Mouse (Mus musculus): Measurements from ENCODE around the gene Sh3bp2. TPM values are rescaled to one million over a fixed set of nuclear protein-coding genes. Genes with fewer than 3 reads are reported as not detected.
A peak's percentile ranks its signal among the peaks of the same experiment; 100 is the strongest.
"Not testable (repeated sequence)": the region's sequence is repeated elsewhere in the genome, so short reads cannot be mapped to it uniquely, and the experiment has no call there.

Gene Sh3bp2
- total RNA-seq, 2 experiments from 2014 or later: 3.7 to 7.5 TPM

DNA sequence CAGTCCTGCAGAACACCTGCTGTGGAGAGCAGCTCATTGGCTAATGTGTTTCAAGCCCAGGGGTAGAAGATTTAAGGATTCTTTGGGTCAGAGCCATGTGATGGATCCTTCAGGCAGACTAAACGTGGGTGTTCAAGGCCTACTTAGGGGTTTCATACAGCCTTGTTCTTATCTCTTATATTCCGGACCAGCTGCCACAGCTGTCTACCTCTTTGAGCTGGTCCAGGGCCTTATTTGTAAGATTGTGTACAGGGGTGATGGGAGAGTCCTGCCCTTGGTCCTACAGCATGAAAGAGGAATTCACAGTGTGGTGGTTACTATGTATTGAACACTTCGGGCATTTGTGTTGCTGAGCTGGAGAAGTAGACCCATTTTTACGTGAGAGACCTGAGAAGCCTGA is 38.7 kb downstream of the Sh3bp2 start:
- no peak for DNase-seq (ENCODE audit: extremely low spot score in 1 of 2, low spot score in 1 of 2)

DNA sequence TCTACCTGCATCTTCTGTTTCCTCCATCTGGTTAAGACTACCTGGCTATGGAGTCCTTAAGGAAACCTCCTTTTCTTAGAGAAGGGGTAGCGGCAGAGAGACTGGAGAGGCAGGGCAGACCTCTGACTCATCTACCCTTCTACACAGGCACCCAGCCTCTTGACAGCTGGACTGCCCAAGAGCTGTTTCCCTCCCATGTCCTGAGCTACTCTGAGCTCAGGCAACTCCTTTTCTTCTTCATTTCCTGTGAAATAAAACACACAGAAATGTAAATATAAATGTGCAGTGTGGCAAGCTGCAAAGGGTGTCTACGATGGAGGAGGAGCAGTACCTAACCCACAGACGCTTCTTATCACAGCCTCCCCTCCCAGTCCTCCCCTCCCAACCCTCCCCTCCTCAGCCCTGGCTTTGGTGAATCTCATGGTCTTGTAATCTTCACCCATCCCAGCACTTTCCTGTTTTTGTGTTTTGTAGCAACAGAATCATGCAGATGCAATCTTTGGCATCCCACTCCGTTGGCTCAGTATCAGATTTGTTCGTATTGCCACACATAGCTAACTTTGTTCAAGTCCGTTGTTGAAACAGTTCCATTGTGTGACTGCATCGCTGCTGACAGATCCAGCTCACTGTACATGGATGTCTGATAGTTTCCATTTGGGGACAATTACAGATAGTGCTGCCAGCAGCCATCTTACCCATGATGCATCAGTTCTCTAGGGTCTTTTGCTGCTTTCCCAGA is 40.1 kb downstream of the Sh3bp2 start:
- DNase-seq (ENCODE audit: extremely low spot score in 1 of 2, low spot score in 1 of 2): peak in 1 of 2 experiments; percentile 22

DNA sequence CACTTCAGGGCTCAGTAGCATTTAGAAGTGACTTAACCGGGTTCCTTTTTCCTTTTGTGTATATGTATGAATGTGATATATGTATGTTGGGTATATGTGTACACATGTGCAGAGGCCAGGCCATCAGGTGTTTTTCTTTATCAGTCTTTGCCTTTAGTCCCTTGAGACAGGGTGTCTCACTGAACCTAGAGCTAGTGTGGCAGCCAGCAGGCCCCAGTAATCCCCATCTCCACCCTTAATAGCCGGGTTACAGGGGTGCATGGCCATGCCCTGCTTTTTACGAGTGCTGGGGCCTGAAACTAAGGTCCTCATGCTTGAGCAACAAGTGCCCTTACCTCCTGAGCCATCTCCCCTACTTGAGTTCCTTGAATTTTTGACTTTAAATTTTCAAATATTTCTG is 45.9 kb downstream of the Sh3bp2 start:
- DNase-seq (ENCODE audit: extremely low spot score in 1 of 2, low spot score in 1 of 2): no peak

DNA sequence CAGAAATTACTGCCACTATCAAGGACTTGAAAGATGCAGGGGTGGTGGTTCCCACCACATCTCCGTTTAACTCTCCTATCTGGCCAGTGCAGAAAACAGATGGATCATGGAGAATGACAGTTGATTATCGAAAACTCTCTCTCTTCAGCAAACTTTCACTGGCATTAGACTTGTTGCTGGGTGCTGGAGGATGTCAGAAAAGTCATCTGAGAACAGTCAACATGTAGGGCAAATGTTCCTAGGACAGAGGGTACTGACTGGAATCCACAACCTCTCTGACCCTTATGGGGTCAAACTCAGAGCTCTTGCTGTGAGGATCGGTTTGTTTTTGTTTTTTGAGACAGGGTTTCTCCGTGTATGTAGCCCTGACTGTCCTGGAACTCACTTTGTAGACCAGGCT is 46.9 kb downstream of the Sh3bp2 start:
- not testable (repeated sequence) for DNase-seq (ENCODE audit: extremely low spot score in 1 of 2, low spot score in 1 of 2)

DNA sequence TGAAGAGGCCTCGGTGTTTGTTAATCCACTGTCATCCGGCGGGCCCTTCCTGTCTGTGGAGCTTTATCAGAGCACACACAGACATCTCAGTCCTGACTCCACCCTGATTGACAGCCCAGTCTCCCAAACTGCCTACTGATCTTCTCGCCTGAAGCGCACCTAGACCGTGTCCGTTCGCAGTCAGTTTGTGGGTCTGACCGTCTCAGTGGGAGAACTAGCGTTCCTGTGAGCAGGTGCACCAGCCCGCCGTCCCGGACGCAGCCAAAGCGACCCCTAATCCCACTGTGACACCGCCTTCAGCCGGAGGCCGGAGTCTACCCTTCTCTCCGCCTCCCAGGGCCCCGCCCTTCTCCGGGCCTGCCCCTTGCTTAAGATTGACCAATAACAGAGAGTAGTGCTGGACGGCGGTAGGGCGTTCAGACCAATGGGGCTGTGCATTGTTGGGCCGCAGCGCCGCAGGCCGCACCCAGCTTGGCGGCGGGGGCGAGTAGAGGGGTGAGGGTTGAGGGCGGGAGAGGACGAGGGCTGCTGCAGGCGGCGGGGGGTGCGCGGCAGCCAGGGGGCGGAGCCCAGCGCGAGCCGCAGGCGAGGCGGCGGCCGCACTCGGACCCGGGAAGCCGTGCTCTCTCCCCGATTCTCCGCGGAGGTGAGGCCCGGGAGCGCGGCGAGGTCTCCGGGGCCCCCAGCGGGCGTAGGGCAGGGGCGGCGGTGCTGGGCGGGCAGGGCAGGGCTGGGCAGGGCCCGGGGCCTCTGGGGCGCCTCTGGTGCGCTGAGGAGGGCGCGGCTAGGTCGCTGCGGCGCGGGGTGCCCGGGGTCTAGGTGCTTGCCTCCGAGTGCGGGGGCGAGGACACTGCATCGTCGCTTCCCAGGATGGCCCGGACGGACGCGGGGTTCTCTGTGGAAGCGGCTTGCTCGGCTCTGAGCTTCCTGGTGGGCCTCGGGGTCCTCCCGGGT is 47.9 kb downstream of the Sh3bp2 start, which contains the start of gene Add1:
Add1 (plus strand) TSS at position 397 of the 954 bp plus-strand sequence.
- DNase-seq (ENCODE audit: extremely low spot score in 1 of 2, low spot score in 1 of 2): peak; percentile 86 to 94

DNA sequence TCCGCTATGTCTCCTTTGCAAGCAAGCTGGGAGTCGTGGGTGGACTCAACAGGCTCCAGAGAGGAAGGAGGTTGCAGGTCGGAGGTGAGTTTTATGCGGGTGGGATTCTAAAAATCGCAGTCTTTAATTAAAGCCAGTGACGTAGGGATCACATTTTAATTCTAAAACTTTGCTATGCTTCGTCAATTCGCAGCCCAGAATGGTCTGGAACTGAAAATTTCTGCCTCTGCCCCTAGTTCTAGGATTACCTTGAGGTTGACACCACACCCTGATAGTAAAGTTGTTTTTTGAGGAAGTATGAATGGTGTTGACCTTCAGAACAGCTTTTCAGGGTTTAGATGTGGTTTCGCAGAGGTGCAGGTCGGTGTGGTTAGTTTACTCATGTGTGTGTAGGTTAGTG is 49.1 kb downstream of the Sh3bp2 start:
- no peak for DNase-seq (ENCODE audit: extremely low spot score in 1 of 2, low spot score in 1 of 2)

DNA sequence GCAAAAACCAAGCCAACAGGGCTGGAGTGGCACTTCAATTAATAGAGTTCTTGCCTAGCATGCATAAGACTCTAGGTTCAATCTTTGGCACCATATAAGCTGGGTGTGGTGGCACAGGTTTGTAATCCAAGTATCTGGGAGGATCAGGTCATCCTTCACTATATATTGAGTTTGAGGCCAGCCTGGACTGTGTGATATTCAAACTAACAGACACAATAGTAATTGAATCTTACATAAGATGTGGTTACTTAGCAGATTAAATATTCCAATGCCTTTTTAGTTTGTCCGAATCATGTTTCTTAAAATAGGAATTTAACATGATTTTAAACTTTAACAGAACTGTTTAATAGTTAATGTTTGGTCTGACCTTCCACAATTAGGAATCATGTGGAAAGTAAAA is 50.6 kb downstream of the Sh3bp2 start:
- DNase-seq (ENCODE audit: extremely low spot score in 1 of 2, low spot score in 1 of 2): no peak

DNA sequence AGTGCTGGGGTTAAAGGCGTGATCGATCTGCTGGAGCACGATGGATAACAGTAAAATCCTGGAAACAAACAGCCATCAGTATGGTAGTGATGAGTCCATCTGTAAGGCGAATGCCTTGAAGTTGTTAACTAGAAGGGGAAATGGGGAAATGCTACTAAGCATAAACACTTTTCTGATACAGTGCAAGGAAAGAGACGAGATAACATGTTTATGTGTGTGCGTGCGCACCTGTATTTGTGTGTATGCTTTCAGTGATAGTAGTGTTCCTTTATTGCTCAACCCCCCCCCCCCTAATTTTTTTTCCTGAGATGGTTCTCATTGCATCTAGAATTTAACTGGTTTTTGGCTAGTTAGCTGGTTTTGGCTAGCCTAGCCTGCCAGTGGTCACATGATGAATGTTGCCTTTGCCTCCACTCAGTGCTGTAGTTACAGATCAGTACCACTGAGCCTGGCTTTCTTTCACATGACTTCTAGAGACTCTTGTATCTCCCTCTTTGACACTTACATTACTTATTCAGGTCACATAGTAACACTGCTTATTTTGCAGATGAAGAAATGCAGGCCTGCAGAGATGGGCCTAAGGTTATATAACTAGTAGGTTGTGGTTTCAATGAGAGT is 52.5 kb downstream of the Sh3bp2 start:
- no peak for DNase-seq (ENCODE audit: extremely low spot score in 1 of 2, low spot score in 1 of 2)

DNA sequence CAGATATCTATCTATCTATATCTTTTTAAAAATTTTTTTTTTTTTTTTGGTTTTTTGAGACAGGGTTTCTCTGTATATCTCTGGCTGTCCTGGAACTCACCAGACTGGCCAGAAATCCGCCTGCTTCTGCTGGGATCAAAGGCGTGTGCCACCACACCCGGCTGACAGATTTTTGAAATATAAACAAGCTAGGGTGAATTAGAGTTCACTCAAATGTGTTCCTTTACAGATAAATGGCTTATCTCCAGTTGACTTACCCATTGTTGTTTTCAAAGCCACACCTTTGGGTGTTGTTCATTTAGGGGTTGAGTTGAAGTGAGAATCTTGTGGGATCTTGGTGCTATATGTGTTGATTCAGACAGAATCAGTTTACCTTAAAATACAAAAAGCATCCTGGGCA is 53.7 kb downstream of the Sh3bp2 start:
- no peak for DNase-seq (ENCODE audit: extremely low spot score in 1 of 2, low spot score in 1 of 2)

DNA sequence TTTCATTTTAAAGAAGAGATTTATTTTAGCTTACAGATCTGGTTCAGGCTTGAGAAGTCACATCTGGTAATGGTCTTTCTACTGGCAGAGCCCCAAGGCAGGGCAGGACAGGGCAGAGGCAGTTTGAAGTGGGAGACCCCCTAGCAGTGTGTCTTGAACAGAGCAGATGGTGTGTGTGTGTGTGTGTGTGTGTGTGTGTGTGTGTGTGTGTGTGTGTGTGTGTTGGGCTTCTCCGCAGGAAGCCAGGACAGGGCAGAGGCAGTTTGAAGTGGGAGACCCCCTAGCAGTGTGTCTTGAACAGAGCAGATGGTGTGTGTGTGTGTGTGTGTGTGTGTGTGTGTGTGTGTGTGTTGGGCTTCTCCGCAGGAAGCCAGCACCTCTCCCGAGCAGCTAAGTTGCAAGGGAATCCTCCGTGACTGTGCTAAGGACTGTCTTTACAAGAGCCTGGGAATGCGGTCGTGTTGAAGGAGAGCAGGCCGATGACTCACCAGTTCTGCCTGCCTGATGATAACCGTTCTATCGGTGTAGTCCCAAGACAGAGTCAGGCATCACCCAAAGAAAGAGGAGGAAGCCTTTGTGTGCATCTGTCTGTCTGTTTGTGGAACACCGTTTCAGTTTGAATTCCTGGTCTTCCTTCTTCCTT is 56.2 kb downstream of the Sh3bp2 start:
- not testable (repeated sequence) for DNase-seq (ENCODE audit: extremely low spot score in 1 of 2, low spot score in 1 of 2)

DNA sequence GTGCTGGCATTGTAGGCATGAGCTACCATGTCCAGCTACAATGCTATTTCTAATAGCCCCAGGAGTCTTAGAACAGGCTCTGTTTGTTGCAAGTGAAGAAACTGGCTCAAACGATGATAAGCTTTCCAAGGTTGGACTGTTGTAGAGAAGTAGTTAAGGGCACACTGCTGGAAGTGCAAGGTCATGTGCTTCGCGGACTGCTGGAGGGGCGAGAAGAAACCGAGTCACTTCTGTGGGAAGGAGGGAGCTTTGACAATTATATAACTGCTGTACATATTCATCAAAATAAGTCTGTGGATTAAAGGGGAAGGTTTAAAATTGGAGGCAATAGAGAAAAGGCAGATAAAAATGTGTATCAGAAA is 56.7 kb downstream of the Sh3bp2 start:
- DNase-seq (ENCODE audit: extremely low spot score in 1 of 2, low spot score in 1 of 2): no peak

DNA sequence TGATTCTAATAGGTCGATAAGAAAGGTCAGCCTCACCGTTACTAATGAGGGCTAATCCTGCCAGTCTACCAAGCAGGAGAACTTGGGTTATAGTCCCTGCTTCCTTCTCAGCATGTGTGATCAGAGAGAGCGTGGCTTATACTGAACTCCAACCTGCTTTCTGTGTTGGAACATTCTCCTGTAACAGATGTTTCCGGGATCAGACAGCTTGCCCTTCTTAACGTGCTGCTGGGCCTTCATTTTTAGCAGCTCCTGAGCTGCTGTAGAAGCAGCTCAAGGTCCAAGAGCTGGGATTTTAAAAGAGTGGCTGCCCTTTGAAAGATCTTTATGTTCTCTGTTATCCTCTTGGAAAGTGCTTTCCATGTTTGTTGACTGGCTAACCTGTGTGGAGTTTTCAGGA is 59.6 kb downstream of the Sh3bp2 start:
- no peak for DNase-seq (ENCODE audit: extremely low spot score in 1 of 2, low spot score in 1 of 2)

DNA sequence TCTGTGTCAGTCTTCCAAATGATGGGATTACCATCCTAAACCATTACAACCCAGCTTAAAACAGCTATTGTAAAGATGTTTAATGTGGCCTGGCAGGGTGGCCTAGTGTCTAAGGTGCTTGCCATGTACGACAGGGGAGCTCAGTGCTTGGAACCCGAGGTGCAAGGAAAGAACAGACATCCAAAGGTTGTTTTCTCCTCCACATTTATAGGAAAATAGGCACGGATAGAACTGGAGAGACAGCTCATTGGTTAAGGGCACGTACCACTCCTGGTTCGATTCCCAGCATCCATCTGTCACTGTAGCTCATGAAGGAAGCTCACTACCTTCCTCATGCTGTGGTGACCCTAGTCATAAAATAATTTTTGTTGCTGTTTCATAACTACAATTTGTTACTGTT is 62.2 kb downstream of the Sh3bp2 start:
- DNase-seq (ENCODE audit: extremely low spot score in 1 of 2, low spot score in 1 of 2): no peak

DNA sequence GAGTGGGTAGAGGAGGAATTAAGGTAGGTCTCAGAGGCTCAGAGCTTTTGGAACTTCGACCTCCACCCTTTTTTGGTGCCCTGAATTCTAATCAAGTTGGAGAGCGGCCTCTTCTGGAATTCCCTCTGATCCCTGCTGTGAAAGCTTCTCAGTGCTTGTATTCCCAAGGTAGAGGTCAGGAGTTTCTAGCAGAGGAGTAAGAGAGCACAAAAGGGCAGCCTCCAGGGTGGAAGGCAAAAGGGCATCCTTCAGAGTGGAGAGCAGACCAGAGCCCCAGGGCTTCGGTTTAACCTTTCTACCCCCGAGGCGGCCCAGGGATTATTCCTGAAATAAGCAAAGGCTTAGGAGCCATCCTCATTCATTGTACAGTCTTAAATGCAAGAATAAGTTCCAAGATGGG is 64.4 kb downstream of the Sh3bp2 start:
- DNase-seq (ENCODE audit: extremely low spot score in 1 of 2, low spot score in 1 of 2): no peak

DNA sequence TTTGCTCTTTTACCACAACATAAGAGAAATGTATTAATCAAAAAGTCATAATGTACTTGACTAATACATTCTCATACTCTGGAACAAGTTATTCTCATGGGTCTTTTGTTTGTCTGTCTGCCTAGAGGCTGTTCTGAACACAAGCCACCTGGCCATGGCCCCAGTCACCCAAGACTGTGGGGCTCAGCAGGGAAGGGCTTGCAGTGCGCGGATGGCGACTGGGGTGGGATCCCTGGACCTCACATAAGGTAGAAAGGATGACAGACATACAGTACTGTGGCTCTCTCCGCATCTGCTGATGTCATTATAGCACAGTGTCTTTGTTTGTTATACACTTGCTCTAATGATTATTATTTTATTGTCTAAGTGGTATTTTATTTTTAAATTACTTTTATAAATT is 65.1 kb downstream of the Sh3bp2 start:
- DNase-seq (ENCODE audit: extremely low spot score in 1 of 2, low spot score in 1 of 2): no peak

DNA sequence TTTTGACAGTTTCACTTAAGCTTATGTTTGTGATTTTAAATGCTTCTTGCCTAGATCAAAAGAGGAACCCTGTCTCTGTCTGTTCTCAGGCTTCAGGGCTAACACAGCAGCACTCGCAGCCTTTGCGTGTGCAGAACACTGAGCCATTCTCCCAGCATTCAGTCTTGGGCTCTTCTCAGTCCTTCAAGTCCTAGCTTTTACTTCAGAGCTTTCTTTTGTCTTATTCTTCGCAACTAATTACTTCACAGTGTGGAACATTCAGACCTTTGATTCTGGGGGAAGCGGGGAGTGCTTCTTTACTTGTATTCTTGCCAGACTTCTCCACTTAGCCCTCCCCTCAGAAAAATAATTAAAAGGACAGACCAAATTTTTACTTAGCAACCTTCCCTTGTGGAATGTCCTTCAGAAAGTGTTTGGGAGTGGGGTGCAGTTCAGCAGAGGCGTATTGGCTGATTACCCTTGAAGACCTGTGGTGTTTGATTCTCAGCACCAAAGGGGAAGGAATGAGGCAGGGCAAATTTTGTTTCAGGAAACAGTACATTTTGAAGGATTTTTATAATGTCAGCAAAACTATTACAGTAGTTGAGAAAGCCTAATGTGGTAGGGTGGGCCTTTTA is 65.9 kb downstream of the Sh3bp2 start:
- DNase-seq (ENCODE audit: extremely low spot score in 1 of 2, low spot score in 1 of 2): no peak

DNA sequence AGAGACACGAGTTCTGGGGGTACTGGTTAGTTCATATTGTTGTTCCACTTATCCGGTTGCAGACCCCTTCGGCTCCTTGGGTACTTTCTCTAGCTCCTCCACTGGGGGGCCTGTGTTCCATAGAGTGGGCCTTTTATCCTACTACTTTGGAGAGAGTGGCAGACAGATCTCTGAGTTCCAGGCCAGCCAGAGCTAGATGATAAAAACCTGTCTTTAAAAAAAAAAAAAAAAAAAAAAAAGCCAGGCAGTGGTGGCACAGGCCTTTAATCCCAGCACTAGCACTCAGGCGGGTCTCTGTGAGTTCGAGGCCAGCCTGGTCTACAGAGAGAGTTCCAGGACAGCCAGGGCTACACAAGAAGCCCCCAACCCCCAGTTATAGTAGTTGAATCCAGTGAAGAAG is 66.6 kb downstream of the Sh3bp2 start:
- DNase-seq (ENCODE audit: extremely low spot score in 1 of 2, low spot score in 1 of 2): not testable (repeated sequence)

DNA sequence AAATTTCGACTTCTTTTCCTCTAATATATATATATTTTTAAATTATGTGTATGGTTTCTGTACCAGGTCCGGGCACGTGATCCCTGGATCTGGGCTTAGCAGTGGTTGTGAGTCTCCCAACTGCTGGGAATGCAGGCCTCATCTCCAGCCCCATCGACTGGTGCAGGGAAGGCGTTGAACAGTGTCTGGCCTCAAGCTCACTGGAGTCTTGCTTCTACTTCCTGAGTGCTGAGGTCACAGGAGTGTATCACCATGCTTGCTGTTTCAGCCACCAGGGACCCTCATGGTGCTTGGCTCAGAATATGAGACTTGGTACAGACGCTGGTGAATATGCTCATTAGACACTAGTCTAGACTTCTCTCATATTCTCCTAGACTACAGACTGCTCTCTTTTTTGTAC is 67.0 kb downstream of the Sh3bp2 start:
- DNase-seq (ENCODE audit: extremely low spot score in 1 of 2, low spot score in 1 of 2): no peak

DNA sequence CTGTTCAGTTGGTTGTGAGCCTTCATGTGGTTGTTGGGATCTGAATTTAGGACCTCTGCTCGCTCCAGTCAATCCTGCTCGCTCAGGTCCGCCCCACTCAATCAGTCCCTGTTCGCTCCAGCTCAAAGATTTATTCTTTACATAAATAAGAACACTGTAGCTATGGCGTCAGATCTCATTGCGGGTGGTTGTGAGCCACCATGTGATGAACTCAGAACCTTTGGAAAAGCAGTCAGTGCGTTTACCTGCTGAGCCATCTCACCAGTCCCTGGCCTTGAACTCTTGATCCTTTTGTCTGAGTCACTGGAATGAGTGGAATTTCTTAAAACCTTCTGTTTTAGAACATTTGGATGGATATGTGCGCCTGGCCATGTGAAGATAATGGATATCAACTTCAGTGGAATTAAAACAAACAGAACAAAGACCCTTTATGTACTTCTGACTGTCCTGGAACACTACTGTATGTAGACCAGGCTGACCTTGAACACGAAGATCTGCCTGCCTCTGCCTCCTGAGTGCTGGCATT is 67.6 kb downstream of the Sh3bp2 start:
- no peak for DNase-seq (ENCODE audit: extremely low spot score in 1 of 2, low spot score in 1 of 2)

DNA sequence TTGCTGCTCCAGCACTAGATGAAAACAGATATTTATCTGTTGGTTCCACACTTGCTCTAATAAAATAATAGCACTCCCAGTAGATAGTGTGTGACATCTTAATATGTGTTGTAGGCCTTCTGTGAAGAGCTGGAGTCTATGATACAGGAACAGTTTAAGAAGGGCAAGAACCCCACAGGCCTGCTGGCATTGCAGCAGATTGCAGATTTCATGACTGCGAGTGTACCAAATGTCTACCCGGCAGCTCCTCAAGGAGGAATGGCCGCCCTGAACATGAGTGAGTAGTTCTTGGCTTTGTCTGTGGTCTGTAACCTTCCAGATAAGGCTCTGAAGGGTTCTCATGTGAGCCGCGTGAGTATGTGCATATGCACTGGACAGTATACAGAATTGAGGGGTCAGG is 78.9 kb downstream of the Sh3bp2 start:
- no peak for DNase-seq (ENCODE audit: extremely low spot score in 1 of 2, low spot score in 1 of 2)
